Mouse (Mus musculus) hindbrain, embryonic 15.5 days (tissue): Measurements from ENCODE around the gene Rnaseh2a. TPM values are rescaled to one million over a fixed set of nuclear protein-coding genes. Genes with fewer than 3 reads are reported as not detected.

Experiments
- ATAC-seq: fragments of 200-750 bp; cut with Nextera tagmentation; 2 replicates; pipeline ENCODE4 v1.8.0; 2017; ENCODE audit warnings: low read depth, moderate number of reproducible peaks, moderate TSS enrichment; ENCODE audit not compliant: low FRiP score
- H3K27ac ChIP-seq: fragments of 300-500 bp; sonication (generic); replicated peaks from 2 replicates; pipeline ENCODE4 v1.5.1; 2015; ENCODE audit warnings: mild to moderate bottlenecking, inconsistent platforms
- H3K27me3 ChIP-seq: fragments of 300-500 bp; sonication (generic); 2 replicates; pipeline ENCODE4 v1.6.1; 2015; ENCODE audit warnings: control low read depth, inconsistent platforms
- H3K36me3 ChIP-seq: fragments of 300-500 bp; sonication (generic); 2 replicates; pipeline ENCODE4 v1.6.1; 2015; ENCODE audit warnings: control low read depth, inconsistent platforms
- H3K4me1 ChIP-seq: fragments of 300-500 bp; sonication (generic); replicated peaks from 2 replicates; pipeline ENCODE4 v1.6.1; 2015; ENCODE audit warnings: control low read depth, inconsistent platforms
- H3K4me2 ChIP-seq: fragments of 300-500 bp; sonication (generic); 2 replicates; pipeline ENCODE4 v1.6.1; 2015; ENCODE audit warnings: moderate library complexity, mild to moderate bottlenecking, inconsistent platforms
- H3K4me3 ChIP-seq: fragments of 300-500 bp; sonication (generic); 2 replicates; pipeline ENCODE4 v1.5.1; 2015; ENCODE audit warnings: mild to moderate bottlenecking, inconsistent platforms
- H3K9ac ChIP-seq: fragments of 300-500 bp; sonication (generic); 2 replicates; pipeline ENCODE4 v1.6.1; 2015; ENCODE audit warnings: inconsistent platforms
- H3K9me3 ChIP-seq: fragments of 300-500 bp; sonication (generic); 2 replicates; pipeline ENCODE4 v1.6.1; 2016; ENCODE audit warnings: control low read depth, inconsistent platforms
- WGBS: fragments of 180-500 bp; shearing (Covaris S2); methylation state at CpG from one replicate; pipeline ENCODE4 v1.1.7; 2015; 5-methylcytosine and 5-hydroxymethylcytosine counted together
- polyA plus RNA-seq: library from polyadenylated mRNA; unstranded; fragments of >200 nt; fragmentation: Nextera tagmentation; extraction: Ambion mirVana; gene quantifications from 2 replicates; pipeline ENCODE4 v1.2.1, GENCODE M21; 2015

Rnaseh2a gene
- polyA plus RNA-seq, result 54.2 and 59.8 TPM in 2 replicates

DNA sequence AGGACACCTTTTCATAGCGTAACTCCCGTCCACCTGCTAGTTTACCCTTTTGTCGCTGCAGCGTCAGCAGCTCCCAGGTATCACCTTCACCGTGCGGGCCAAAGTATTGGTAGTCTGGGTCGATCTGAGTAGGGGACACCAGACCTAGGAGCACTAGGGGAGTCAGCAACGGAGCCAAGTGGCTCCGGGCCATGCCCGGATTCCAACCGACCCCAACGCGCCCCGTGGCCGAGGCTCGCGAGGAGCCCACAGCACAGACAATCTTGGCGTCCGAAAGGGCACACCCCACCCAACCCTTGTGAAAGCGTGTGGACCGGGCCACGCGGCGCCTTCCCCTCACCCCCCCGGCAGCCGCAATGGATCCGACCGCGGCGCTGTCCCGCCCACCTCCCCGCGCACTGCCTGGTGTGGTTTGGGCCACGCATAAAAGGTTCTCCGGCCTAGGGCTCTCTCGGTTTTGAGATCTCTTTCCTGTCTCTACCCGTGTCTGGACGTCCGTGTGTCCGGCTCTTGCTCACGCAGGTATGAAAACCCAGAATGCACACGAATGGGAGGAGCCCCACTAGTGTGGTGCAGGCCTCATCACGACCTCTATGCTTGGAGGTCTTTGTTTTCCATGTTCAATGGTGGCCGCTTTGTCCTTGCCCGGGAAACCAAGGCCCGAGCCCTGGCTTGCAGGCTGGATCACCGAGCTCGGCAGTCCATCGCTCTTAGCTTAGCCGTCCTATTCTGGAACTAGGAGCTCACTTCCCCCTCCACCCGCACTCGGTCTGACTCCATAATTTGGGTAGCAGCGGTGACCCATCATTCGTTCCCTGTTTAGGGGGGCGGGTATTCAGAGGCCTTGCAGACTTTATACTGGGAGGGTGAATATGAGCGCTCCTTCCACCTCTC is at the start of gene Rnaseh2a, which contains the start of the genes Gm49661 and Prdx2:
Rnaseh2a (minus strand) TSS at position 527 of the 894 bp plus-strand sequence.
Gm49661 (minus strand) TSS at position 193 of the 894 bp plus-strand sequence.
Prdx2 (plus strand) TSS at position 347 of the 894 bp plus-strand sequence.
- peak; percentile 76 for ATAC-seq

DNA sequence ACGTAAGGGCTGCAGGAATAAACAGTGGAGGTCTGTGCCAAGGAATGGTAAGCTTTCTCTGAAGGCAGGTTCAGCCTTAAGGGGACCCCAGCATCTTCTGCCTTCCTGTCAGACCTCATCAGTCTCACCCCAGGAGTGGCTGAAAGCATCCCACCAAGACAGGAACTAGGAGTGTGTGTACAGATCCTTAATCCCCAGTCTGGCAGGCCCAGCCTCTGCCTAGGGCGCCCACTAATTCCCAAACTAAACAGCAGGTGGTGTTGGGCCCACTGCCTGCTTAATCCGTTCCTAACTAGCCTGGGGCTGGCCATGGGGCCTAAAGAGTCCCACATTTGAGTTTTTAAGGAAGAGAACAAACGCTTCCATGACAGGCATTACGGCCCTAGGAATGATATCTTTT is 47.6 kb upstream of the Rnaseh2a start:
- no peak overlapping the region for H3K27ac ChIP-seq
- no peak overlapping the region for H3K9ac ChIP-seq
- H3K4me2 ChIP-seq, result no peak overlapping the region
- H3K4me3 ChIP-seq, result no peak overlapping the region
- peaks cover 25% of the 10 kb centered on the region for H3K36me3 ChIP-seq
- ATAC-seq, result no peak
- no peaks in the 10 kb centered on the region for H3K9me3 ChIP-seq
- peaks cover 7% of the 10 kb centered on the region for H3K4me1 ChIP-seq
- H3K27me3 ChIP-seq, result peaks cover 17% of the 10 kb centered on the region
- WGBS, result 51% methylated on average over 5 of the region's 5 CpGs

More for the DNA sequence above, at the start of gene Rnaseh2a, which contains the start of the genes Gm49661 and Prdx2:
- no peaks in the 10 kb centered on the region for H3K27me3 ChIP-seq
- WGBS, result under 1% methylated on average over 56 of the region's 56 CpGs
- peak within 1 kb of the TSS; percentile 69 for H3K4me3 ChIP-seq
- peak within 1 kb of the TSS; percentile 90 for H3K27ac ChIP-seq
- H3K4me1 ChIP-seq, result peaks cover 47% of the 10 kb centered on the region
- H3K9ac ChIP-seq, result peak within 1 kb of the TSS; percentile 82
- peaks cover 25% of the 10 kb centered on the region for H3K36me3 ChIP-seq
- H3K4me2 ChIP-seq, result peak within 1 kb of the TSS; percentile 72
- no peaks in the 10 kb centered on the region for H3K9me3 ChIP-seq

DNA sequence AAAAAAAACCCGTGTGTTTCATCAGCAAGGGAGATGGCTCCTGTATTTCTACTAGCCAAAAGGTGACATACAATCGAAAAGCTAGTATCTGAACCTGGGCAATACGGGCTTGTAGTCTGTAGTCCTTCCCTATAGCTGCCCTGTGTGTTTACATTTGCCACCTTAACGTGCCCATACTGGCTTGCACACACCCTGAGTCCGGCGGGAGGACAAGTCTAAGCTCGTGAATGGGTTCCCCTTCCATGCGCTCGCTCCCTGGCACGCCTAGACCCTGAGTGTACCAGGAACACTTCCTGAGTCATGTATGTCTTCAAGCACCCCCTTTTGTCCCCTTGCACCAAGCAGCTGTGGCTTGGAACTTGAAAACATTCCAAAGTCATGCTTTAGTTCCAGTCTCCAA is 47.2 kb upstream of the Rnaseh2a start:
- ATAC-seq, result no peak
- 73% methylated on average over 10 of the region's 10 CpGs for WGBS
- Histone ChIP-seq H3K9ac (no peak overlapping the region), H3K27ac (no peak overlapping the region), H3K9me3 (no peaks in the 10 kb centered on the region), H3K4me2 (no peak overlapping the region), H3K27me3 (peaks cover 18% of the 10 kb centered on the region), H3K36me3 (peaks cover 20% of the 10 kb centered on the region), H3K4me3 (no peak overlapping the region), H3K4me1 (peaks cover 7% of the 10 kb centered on the region)

DNA sequence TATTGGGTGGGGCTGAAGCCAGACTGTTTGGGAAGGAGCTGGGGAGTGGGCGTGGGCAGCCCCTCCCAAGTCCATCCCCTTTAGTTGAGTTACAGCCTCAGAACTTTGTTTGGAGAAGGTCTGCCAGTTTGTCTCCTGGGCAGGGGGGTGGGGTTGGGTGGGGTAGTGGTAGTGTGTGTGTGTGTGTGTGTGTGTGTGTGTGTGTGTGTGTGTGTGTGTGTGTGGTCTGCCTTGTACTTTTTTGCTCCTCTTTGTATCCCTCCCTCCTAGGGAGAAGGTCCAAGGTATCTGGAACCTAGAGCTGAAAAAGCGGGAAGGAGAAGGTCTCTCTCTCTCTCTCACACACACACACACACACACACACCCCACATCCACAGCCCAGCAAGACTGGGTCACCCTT is 44.9 kb upstream of the Rnaseh2a start, which contains the start of gene Best2:
Best2 (minus strand) TSS at position 101 of the 400 bp plus-strand sequence.
- peaks cover 14% of the 10 kb centered on the region for H3K36me3 ChIP-seq
- H3K27ac ChIP-seq, result no peak within 1 kb of the TSS
- H3K9ac ChIP-seq, result peak within 1 kb of the TSS; percentile 56
- H3K4me1 ChIP-seq, result peaks cover 7% of the 10 kb centered on the region
- peak within 1 kb of the TSS; percentile 41 for H3K4me3 ChIP-seq
- no peak for ATAC-seq
- H3K4me2 ChIP-seq, result peak within 1 kb of the TSS; percentile 84
- H3K9me3 ChIP-seq, result no peaks in the 10 kb centered on the region
- H3K27me3 ChIP-seq, result peaks cover 33% of the 10 kb centered on the region
- 60% methylated on average over 2 of the region's 2 CpGs for WGBS

DNA sequence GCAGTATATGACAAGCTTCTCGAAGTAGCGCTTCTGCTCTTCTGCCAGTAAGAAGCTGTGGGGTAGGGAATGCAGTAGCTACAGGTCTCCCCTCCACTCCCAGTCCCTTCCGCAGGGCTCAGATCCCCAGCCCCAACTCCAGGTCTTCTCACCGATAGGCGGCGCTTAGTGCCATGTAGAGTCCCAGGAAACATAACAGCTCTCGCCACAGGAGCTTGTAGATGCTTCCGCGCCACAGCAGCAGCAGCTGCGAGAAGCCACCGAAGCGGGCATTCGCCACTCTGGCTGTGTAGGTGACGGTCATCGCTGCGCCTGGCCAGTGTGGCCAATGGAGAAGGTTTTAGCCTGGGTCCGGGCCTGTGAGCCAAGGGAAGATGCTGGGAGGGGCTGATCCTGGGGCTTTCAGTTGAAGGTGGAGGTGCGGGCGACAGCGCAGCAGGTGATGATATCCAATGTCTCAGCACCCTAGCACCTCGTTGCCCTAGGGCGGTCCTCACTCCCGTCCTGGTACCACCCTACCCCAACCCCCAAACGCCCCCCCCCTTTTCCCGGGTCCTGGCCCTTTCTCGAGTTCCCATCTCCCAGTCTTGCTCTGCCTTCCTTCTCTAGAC is 43.8 kb upstream of the Rnaseh2a start:
- peak overlapping the region; percentile 56 for H3K9ac ChIP-seq
- peaks cover 7% of the 10 kb centered on the region for H3K4me1 ChIP-seq
- H3K4me2 ChIP-seq, result peak overlapping the region; percentile 84
- H3K27ac ChIP-seq, result no peak overlapping the region
- peaks cover 8% of the 10 kb centered on the region for H3K36me3 ChIP-seq
- WGBS, result 7% methylated on average over 26 of the region's 26 CpGs
- peak; percentile 73; the same call in 1 of the 2 replicates for ATAC-seq
- H3K27me3 ChIP-seq, result peaks cover 36% of the 10 kb centered on the region
- H3K9me3 ChIP-seq, result no peaks in the 10 kb centered on the region
- H3K4me3 ChIP-seq, result peak overlapping the region; percentile 41

DNA sequence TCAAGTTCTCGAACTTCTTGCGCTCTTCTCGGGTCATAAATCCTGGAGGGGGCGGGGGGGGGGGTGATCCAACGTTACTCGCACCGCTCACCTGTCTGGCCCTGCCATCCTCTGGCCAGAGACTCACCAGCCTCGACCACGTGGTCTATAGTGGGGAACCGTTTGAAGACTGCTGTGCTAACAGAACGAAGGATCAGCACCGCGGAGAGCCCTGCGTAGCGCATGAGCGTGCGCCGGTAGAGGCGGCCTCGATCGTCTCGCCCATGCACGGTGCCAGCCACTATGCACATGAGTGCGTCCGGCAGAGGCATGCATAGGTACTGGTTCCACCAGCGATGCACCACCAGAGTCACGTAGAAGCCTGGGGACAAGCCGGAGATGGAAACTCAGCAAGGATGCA is 41.7 kb upstream of the Rnaseh2a start:
- H3K27me3 ChIP-seq, result peaks cover 42% of the 10 kb centered on the region
- no peaks in the 10 kb centered on the region for H3K9me3 ChIP-seq
- H3K4me2 ChIP-seq, result no peak overlapping the region
- H3K27ac ChIP-seq, result no peak overlapping the region
- peaks cover 7% of the 10 kb centered on the region for H3K4me1 ChIP-seq
- no peak overlapping the region for H3K4me3 ChIP-seq
- no peak for ATAC-seq
- no peak overlapping the region for H3K9ac ChIP-seq
- 14% methylated on average over 28 of the region's 28 CpGs for WGBS
- H3K36me3 ChIP-seq, result no peaks in the 10 kb centered on the region

DNA sequence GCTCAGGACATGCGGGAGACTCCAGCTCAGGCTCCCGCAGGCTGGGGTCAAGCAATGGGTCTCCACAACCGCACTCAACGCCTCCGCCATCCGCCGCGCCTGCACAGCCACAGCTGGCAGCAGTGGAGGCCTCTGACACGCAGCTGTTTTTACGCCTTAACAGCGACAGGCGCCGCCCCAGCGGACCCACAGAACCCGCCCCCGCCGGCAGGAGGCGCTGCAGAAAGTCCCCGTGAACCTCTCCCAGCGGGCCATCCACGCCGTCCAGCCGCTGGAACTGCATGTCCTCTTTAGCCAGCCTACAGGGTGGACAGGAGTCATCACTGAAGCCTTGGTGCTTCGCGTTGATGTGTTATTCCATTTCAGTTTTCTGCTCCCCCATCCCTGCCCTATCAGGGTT is 38.1 kb upstream of the Rnaseh2a start:
- 13% methylated on average over 25 of the region's 25 CpGs for WGBS
- Histone ChIP-seq H3K9ac (no peak overlapping the region), H3K27me3 (peaks cover 29% of the 10 kb centered on the region)

DNA sequence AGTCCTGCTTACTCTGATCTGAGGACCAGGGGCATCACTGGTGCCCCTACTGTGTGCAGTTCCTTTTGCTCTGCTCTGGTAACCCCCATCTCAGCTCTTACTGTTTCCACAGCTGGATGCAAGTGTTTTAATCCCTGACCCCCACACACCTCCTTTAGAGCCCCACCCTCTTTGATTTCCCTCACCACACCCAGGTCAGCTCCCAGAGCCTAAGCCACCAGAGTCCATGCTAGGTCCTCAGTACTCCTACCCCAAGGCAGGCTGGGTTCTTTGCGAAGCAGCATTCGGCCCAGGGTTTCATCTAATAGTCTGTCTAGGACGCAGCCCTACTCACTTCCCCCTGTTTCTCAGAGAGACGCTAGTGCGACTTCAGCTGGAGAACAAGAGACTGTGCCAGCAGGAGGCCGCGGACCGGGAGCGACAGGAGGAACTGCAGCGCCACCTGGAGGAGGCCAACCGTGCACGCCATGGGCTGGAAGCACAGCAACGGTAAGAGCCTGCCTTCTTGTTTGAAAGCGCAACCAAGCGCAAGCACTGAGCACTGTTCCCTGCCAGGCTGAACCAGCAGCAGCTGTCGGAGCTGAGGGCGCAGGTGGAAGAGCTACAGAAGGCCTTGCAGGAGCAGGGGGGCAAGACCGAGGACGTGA is 28.2 kb upstream of the Rnaseh2a start:
- Histone ChIP-seq H3K27ac (no peak overlapping the region), H3K9ac (no peak overlapping the region), H3K9me3 (no peaks in the 10 kb centered on the region), H3K4me2 (peak overlapping the region; percentile 29), H3K4me1 (peaks cover 11% of the 10 kb centered on the region), H3K4me3 (no peak overlapping the region), H3K36me3 (peaks cover 4% of the 10 kb centered on the region; the same call in 1 of the 2 replicates), H3K27me3 (peaks cover 5% of the 10 kb centered on the region; the same call in 1 of the 2 replicates)
- ATAC-seq, result peak; percentile 84
- 4% methylated on average over 19 of the region's 19 CpGs for WGBS

More for the DNA sequence above, 38.1 kb upstream of the Rnaseh2a start:
- H3K9me3 ChIP-seq, result no peaks in the 10 kb centered on the region
- peaks cover 3% of the 10 kb centered on the region; the same call in 1 of the 2 replicates for H3K36me3 ChIP-seq
- H3K4me2 ChIP-seq, result no peak overlapping the region
- no peak overlapping the region for H3K27ac ChIP-seq
- no peak overlapping the region for H3K4me3 ChIP-seq
- ATAC-seq, result no peak
- no peaks in the 10 kb centered on the region for H3K4me1 ChIP-seq

DNA sequence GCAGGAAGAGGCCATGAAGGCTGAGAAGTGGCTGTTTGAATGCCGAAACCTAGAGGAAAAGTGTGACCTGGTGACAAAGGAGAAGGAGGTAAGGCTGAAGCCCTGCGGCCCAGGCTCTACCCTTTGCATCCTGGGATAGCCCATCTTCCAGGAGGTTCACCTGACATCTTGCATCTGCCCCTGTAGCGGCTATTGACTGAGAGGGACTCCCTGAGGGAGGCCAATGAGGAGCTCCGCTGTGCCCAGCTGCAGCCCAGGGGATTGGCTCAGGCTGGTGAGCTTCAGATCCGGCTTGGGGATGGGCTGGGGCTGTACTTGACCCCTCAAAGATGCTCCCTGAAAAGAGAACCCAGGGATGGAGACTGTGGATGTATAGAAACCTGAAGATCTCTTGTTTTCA is 27.4 kb upstream of the Rnaseh2a start:
- H3K36me3 ChIP-seq, result 0 out of 2 replicates have a peak, but pooled peaks cover 2% of the 10 kb centered on the region
- H3K27me3 ChIP-seq, result peaks cover 5% of the 10 kb centered on the region; the same call in 1 of the 2 replicates
- WGBS, result 83% methylated on average over 5 of the region's 5 CpGs
- no peak overlapping the region for H3K27ac ChIP-seq
- no peak overlapping the region for H3K9ac ChIP-seq
- H3K4me2 ChIP-seq, result no peak overlapping the region
- no peaks in the 10 kb centered on the region for H3K9me3 ChIP-seq
- ATAC-seq, result no peak
- H3K4me1 ChIP-seq, result peaks cover 11% of the 10 kb centered on the region
- H3K4me3 ChIP-seq, result no peak overlapping the region

DNA sequence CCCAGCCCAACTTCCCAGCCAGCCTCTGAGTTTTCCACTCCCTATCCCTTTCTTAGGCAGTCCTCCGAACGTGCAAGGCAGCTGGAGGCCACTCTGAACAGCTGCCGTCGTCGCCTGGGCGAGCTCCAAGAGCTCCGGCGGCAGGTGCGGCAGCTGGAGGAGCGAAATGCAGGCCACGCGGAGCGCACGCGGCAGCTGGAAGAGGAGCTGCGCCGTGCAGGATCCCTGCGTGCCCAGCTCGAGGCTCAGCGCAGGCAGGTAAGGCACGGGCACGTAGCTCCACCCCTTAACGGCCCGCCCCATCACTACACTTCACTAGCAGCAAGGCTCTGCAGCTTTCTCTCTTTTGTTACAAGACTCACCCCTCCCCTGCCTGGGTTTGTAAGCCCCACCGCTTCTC is 26.1 kb upstream of the Rnaseh2a start:
- 18% methylated on average over 25 of the region's 25 CpGs for WGBS
- no peaks in the 10 kb centered on the region for H3K9me3 ChIP-seq
- peak overlapping the region; percentile 28 for H3K4me2 ChIP-seq
- no peak overlapping the region for H3K4me3 ChIP-seq
- H3K9ac ChIP-seq, result no peak overlapping the region
- peaks cover 5% of the 10 kb centered on the region; the same call in 1 of the 2 replicates for H3K27me3 ChIP-seq
- ATAC-seq, result no peak
- no peak overlapping the region for H3K27ac ChIP-seq
- H3K36me3 ChIP-seq, result no peaks in the 10 kb centered on the region
- H3K4me1 ChIP-seq, result peaks cover 18% of the 10 kb centered on the region

DNA sequence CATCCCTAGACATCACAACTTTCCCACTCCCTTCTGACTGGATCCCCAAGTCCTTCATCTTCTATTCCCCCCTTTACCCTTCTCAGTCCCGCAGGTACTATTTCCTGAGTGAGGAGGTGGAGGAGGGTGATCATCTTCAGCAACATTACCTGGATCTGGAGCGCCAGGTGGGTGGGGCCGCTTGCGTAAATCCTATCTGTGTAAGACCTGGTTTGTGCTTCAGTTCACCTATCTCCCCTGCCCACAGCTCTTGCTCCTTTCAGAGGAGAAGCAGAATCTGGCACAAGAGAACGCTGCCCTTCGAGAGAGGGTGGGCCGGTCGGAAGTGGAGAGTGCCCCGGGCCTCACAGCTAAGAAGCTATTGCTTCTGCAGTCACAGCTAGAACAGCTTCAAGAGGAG is 24.8 kb upstream of the Rnaseh2a start:
- peaks cover 5% of the 10 kb centered on the region; the same call in 1 of the 2 replicates for H3K27me3 ChIP-seq
- no peaks in the 10 kb centered on the region for H3K9me3 ChIP-seq
- H3K36me3 ChIP-seq, result no peaks in the 10 kb centered on the region
- ATAC-seq, result no peak
- 94% methylated on average over 9 of the region's 9 CpGs for WGBS
- H3K4me2 ChIP-seq, result no peak overlapping the region
- no peak overlapping the region for H3K27ac ChIP-seq
- no peak overlapping the region for H3K9ac ChIP-seq
- H3K4me3 ChIP-seq, result no peak overlapping the region
- H3K4me1 ChIP-seq, result peaks cover 24% of the 10 kb centered on the region
